Mouse (Mus musculus): Measurements from ENCODE around the gene Vcp. TPM values are rescaled to one million over a fixed set of nuclear protein-coding genes. Genes with fewer than 3 reads are reported as not detected.

The Vcp gene
- polyA plus RNA-seq, 1 experiment: 310 TPM

GRCm38 (mm10) chr4:43030352-43030751 lies 30.0 kb upstream of the Vcp start:
- no peak overlapping the region for H3K27ac ChIP-seq (ENCODE audit: insufficient read depth, low read length)
- TF ChIP-seq POLR2A (IDR thresholded peaks at IDR 0.05; ENCODE audit: low read depth, low read length) (0 out of 2 replicates have a peak, but pooled peaks have one; percentile 19), CTCF (IDR thresholded peaks at IDR 0.05; ENCODE audit: borderline replicate concordance, insufficient read depth, low read length) (no peak)

GRCm38 (mm10) chr4:43029749-43030148 lies 29.4 kb upstream of the Vcp start:
- TF ChIP-seq CTCF (IDR thresholded peaks at IDR 0.05; ENCODE audit: borderline replicate concordance, insufficient read depth, low read length) (no peak), POLR2A (IDR thresholded peaks at IDR 0.05; ENCODE audit: low read depth, low read length) (no peak)
- Histone ChIP-seq H3K4me1 (ENCODE audit: control insufficient read depth, insufficient read depth, low read length) (peaks cover 3% of the 10 kb centered on the region; the same call in 1 of the 2 replicates), H3K4me3 (ENCODE audit: insufficient read depth, low read length) (peak overlapping the region; percentile 84; the same call in 1 of the 2 replicates)

More at GRCm38 (mm10) chr4:43030352-43030751, 30.0 kb upstream of the Vcp start:
- Histone ChIP-seq H3K4me1 (ENCODE audit: control insufficient read depth, insufficient read depth, low read length) (peaks cover 3% of the 10 kb centered on the region; the same call in 1 of the 2 replicates), H3K4me3 (ENCODE audit: insufficient read depth, low read length) (peak overlapping the region; percentile 84)

GRCm38 (mm10) chr4:43029121-43029520 lies 28.8 kb upstream of the Vcp start:
- H3K4me1 ChIP-seq (ENCODE audit: control insufficient read depth, insufficient read depth, low read length): peaks cover 3% of the 10 kb centered on the region; the same call in 1 of the 2 replicates
- TF ChIP-seq CTCF (IDR thresholded peaks at IDR 0.05; ENCODE audit: borderline replicate concordance, insufficient read depth, low read length): no peak
- no peak for TF ChIP-seq POLR2A (IDR thresholded peaks at IDR 0.05; ENCODE audit: low read depth, low read length)

More at GRCm38 (mm10) chr4:43029749-43030148, 29.4 kb upstream of the Vcp start:
- H3K27ac ChIP-seq (ENCODE audit: insufficient read depth, low read length): no peak overlapping the region

DNA sequence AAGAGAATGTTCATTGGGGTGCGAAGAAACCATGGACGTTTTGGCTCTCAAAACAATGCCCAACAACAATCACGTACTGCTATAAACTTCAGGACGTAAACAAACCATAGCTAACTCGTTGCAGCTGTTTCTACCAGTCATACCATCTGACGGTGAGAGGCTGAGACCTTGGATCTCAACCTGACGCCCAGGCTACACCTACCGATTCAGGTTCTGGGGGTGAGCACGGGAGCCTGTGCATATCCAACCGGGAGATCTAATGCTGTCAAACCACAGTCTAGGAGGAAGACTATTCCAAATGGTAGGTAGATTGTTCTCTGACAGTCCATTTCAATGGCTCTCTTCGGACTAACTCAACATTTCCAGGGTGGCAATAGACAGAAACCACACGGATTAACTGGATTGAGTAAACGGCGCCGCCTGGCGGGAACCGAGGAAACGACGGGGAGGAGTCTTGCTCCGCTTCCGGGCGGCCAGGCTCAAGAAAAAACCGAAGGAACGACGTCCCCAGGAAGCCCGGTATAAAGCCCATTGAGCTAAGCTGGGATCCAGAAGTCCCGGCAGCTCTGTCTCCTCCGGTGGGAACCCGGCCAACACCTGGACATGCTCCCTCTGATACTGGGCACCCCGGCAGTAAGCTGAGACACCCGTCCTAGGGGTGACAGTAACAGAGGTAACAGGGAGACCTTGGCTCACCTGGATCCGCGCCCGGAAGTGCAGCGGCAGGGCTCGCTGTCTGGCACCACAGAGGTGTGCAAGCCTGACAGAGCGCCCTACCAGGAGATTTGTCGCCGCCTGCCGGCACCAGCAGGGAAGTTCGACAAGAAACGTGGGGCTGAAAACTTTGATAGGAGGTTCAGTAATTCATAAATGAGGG lies 25.0 kb upstream of the Vcp start, which contains the start of gene Pigo:
Gene Pigo, minus strand, starts transcription at position 736 of the 877 bp plus-strand sequence.
- Histone ChIP-seq H3K4me1 (ENCODE audit: control insufficient read depth, insufficient read depth, low read length) (peaks cover 2% of the 10 kb centered on the region; the same call in 1 of the 2 replicates), H3K4me3 (ENCODE audit: insufficient read depth, low read length) (peak within 1 kb of the TSS; percentile 53), H3K27ac (ENCODE audit: insufficient read depth, low read length) (peak within 1 kb of the TSS; percentile 24)
- TF ChIP-seq CTCF (IDR thresholded peaks at IDR 0.05; ENCODE audit: borderline replicate concordance, insufficient read depth, low read length) (peak; percentile 51), POLR2A (IDR thresholded peaks at IDR 0.05; ENCODE audit: low read depth, low read length) (peak; percentile 56)

More at GRCm38 (mm10) chr4:43029121-43029520, 28.8 kb upstream of the Vcp start:
- Histone ChIP-seq H3K4me3 (ENCODE audit: insufficient read depth, low read length) (no peak overlapping the region), H3K27ac (ENCODE audit: insufficient read depth, low read length) (no peak overlapping the region)

- H3K27ac ChIP-seq (ENCODE audit: insufficient read depth, low read length): no peak overlapping the region
- no peak for TF ChIP-seq CTCF (IDR thresholded peaks at IDR 0.05; ENCODE audit: borderline replicate concordance, insufficient read depth, low read length)
- no peak for TF ChIP-seq POLR2A (IDR thresholded peaks at IDR 0.05; ENCODE audit: low read depth, low read length)
- peak overlapping the region; percentile 53 for H3K4me3 ChIP-seq (ENCODE audit: insufficient read depth, low read length)
- H3K4me1 ChIP-seq (ENCODE audit: control insufficient read depth, insufficient read depth, low read length): no peaks in the 10 kb centered on the region
These were observed 24.4 kb upstream of the Vcp start for GRCm38 (mm10) chr4:43024673-43025072.

DNA sequence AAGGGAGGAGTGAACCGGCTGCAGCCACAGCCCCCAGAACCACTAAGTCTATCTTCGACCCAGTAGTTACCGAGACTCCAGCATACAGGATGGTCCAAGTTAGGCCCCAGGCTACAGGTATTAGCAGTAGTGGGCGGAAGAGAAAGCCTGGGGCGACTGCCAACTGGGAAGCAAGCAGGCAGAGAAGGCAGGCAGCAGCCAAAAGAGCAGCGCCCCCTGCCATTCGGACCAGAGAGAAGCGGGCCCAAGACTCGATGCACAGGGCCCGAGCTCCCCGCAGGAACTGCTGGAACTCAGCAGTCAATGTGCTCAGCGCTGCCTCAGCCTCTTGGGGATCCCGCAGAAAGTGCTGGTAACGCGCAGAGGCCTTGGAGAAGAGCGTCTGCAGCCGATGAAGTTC lies 21.0 kb upstream of the Vcp start:
- H3K27ac ChIP-seq (ENCODE audit: insufficient read depth, low read length): no peak overlapping the region
- TF ChIP-seq POLR2A (IDR thresholded peaks at IDR 0.05; ENCODE audit: low read depth, low read length): no peak
- TF ChIP-seq CTCF (IDR thresholded peaks at IDR 0.05; ENCODE audit: borderline replicate concordance, insufficient read depth, low read length): no peak
- no peaks in the 10 kb centered on the region for H3K4me1 ChIP-seq (ENCODE audit: control insufficient read depth, insufficient read depth, low read length)
- no peak overlapping the region for H3K4me3 ChIP-seq (ENCODE audit: insufficient read depth, low read length)

- no peak overlapping the region for H3K4me3 ChIP-seq (ENCODE audit: insufficient read depth, low read length)
- no peak overlapping the region for H3K27ac ChIP-seq (ENCODE audit: insufficient read depth, low read length)
- no peaks in the 10 kb centered on the region for H3K4me1 ChIP-seq (ENCODE audit: control insufficient read depth, insufficient read depth, low read length)
- TF ChIP-seq POLR2A (IDR thresholded peaks at IDR 0.05; ENCODE audit: low read depth, low read length) (no peak), CTCF (IDR thresholded peaks at IDR 0.05; ENCODE audit: borderline replicate concordance, insufficient read depth, low read length) (0 out of 2 replicates have a peak, but pooled peaks have one; percentile 5)
These were observed 20.6 kb upstream of the Vcp start for GRCm38 (mm10) chr4:43020876-43021275.

GRCm38 (mm10) chr4:43019641-43020465 lies 19.5 kb upstream of the Vcp start:
- Histone ChIP-seq H3K27ac (ENCODE audit: insufficient read depth, low read length) (no peak overlapping the region), H3K4me3 (ENCODE audit: insufficient read depth, low read length) (no peak overlapping the region), H3K4me1 (ENCODE audit: control insufficient read depth, insufficient read depth, low read length) (no peaks in the 10 kb centered on the region)
- TF ChIP-seq CTCF (IDR thresholded peaks at IDR 0.05; ENCODE audit: borderline replicate concordance, insufficient read depth, low read length) (no peak), POLR2A (IDR thresholded peaks at IDR 0.05; ENCODE audit: low read depth, low read length) (no peak)

- Histone ChIP-seq H3K4me3 (ENCODE audit: insufficient read depth, low read length) (no peak overlapping the region), H3K27ac (ENCODE audit: insufficient read depth, low read length) (no peak overlapping the region), H3K4me1 (ENCODE audit: control insufficient read depth, insufficient read depth, low read length) (peaks cover 2% of the 10 kb centered on the region; the same call in 1 of the 2 replicates)
- no peak for TF ChIP-seq CTCF (IDR thresholded peaks at IDR 0.05; ENCODE audit: borderline replicate concordance, insufficient read depth, low read length)
- no peak for TF ChIP-seq POLR2A (IDR thresholded peaks at IDR 0.05; ENCODE audit: low read depth, low read length)
These were observed 18.9 kb upstream of the Vcp start for GRCm38 (mm10) chr4:43019176-43019575.
